Mouse (Mus musculus) ES-E14 (cell line): ENCODE results near the gene Pla1a.

Experiments used
- CHD2 ChIP-seq: IDR thresholded peaks from 2 replicates; pipeline ENCODE4 v1.6.1; 2014; ENCODE audit warnings: mild to moderate bottlenecking, low read depth, low read length, inconsistent platforms
- HCFC1 ChIP-seq: IDR thresholded peaks from 2 replicates; pipeline ENCODE4 v1.6.1; 2012; ENCODE audit warnings: low read length, inconsistent platforms, borderline replicate concordance; ENCODE audit not compliant: insufficient read depth
- ZNF384 ChIP-seq: IDR thresholded peaks from 2 replicates; pipeline ENCODE4 v1.6.1; 2012; ENCODE audit warnings: low read depth, low read length, inconsistent platforms

GRCm38 (mm10) chr16:38476312-38477240, 43.6 kb upstream of the Pla1a start:
- TF ChIP-seq ZNF384 = no peak
- TF ChIP-seq HCFC1 = no peak
- no peak for TF ChIP-seq CHD2
